Mouse (Mus musculus) olfactory bulb, adult 2 months (tissue): ENCODE results near the gene Tppp3.

ENCODE experiments used
- CTCF ChIP-seq: fragments of 200-500 bp; IDR thresholded peaks from 2 replicates; pipeline ENCODE4 v1.5.1; 2012; ENCODE audit warnings: low read depth, mild to moderate bottlenecking, low read length, moderate library complexity; ENCODE audit not compliant: insufficient read depth
- POLR2A ChIP-seq: fragments of 200-500 bp; IDR thresholded peaks from 2 replicates; pipeline ENCODE4 v1.6.1; 2012; ENCODE audit warnings: mild to moderate bottlenecking, low read depth, low read length, moderate library complexity; ENCODE audit not compliant: insufficient read depth

GRCm38 (mm10) chr8:105446127-105446552, 25.2 kb downstream of the Tppp3 start:
- TF ChIP-seq CTCF: no peak
- no peak for TF ChIP-seq POLR2A
